Mouse (Mus musculus) midbrain, postnatal 0 days (tissue): ENCODE measurements around the gene Oas1a. TPM values are rescaled to one million over a fixed set of nuclear protein-coding genes. Genes with fewer than 3 reads are reported as not detected.
"Not testable (repeated sequence)": the region's sequence is repeated elsewhere in the genome, so short reads cannot be mapped to it uniquely, and the experiment has no call there.

ENCODE experiments used
- ATAC-seq: fragments of 200-750 bp; cut with Nextera tagmentation; 2 replicates; pipeline ENCODE4 v1.8.0; 2017; ENCODE audit warnings: moderate number of reproducible peaks, mild to moderate bottlenecking, moderate TSS enrichment, moderate library complexity; ENCODE audit not compliant: low FRiP score
- DNase-seq: peaks from one replicate; pipeline ENCODE4 v3.0.0-alpha.2; 2015; ENCODE audit warnings: low spot score
- H3K27ac ChIP-seq: fragments of 300-500 bp; sonication (generic); 2 replicates; pipeline ENCODE4 v1.5.1; 2014; ENCODE audit warnings: low read depth, mild to moderate bottlenecking, low read length, mixed read lengths
- H3K27me3 ChIP-seq: fragments of 300-500 bp; sonication (generic); 2 replicates; pipeline ENCODE4 v1.6.1; 2014; ENCODE audit warnings: low read length, control low read depth, mixed read lengths; ENCODE audit not compliant: insufficient read depth
- H3K36me3 ChIP-seq: fragments of 300-500 bp; sonication (generic); 2 replicates; pipeline ENCODE4 v1.6.1; 2014; ENCODE audit warnings: low read length, control low read depth, mixed read lengths; ENCODE audit not compliant: insufficient read depth
- H3K4me1 ChIP-seq: fragments of 300-500 bp; sonication (generic); 2 replicates; pipeline ENCODE4 v1.6.1; 2014; ENCODE audit warnings: mild to moderate bottlenecking, control low read depth, antibody characterized with exemption, low read length, mixed read lengths; ENCODE audit not compliant: insufficient read depth
- H3K4me2 ChIP-seq: fragments of 300-500 bp; sonication (generic); 2 replicates; pipeline ENCODE4 v1.6.1; 2014; ENCODE audit warnings: low read depth, mild to moderate bottlenecking, low read length, mixed read lengths; ENCODE audit not compliant: poor library complexity, severe bottlenecking
- H3K4me3 ChIP-seq: fragments of 300-500 bp; sonication (generic); 2 replicates; pipeline ENCODE4 v1.5.1; 2014; ENCODE audit warnings: low read depth, mild to moderate bottlenecking, low read length, moderate library complexity
- H3K9ac ChIP-seq: fragments of 300-500 bp; sonication (generic); replicated peaks from 2 replicates; pipeline ENCODE4 v1.6.1; 2014; ENCODE audit warnings: mild to moderate bottlenecking, low read length, moderate library complexity, mixed read lengths; ENCODE audit not compliant: poor library complexity, severe bottlenecking
- H3K9me3 ChIP-seq: fragments of 300-500 bp; sonication (generic); 2 replicates; pipeline ENCODE4 v1.6.1; 2016; ENCODE audit warnings: low read length, control low read depth
- CTCF ChIP-seq: IDR thresholded peaks from 2 replicates; pipeline ENCODE4 v1.5.1; 2016; ENCODE audit warnings: antibody characterized with exemption, mild to moderate bottlenecking
- WGBS: fragments of 180-500 bp; shearing (Covaris S2); extraction: QIAGEN DNeasy Blood & Tissue Kit; methylation state at CpG from one replicate; pipeline ENCODE4 v1.1.7; 2014; 5-methylcytosine and 5-hydroxymethylcytosine counted together
- polyA plus RNA-seq: library from polyadenylated mRNA; unstranded; fragments of >200 nt; fragmentation: Nextera tagmentation; extraction: Ambion mirVana; gene quantifications from 2 replicates; pipeline ENCODE4 v1.2.1, GENCODE M21; 2015
- total RNA-seq: library from RNA; depleted of rRNA; stranded (reverse); fragments of >200 nt; gene quantifications from 2 replicates; pipeline ENCODE4 v1.2.3, GENCODE M21; 2014

Oas1a gene
- total and polyA plus RNA-seq, 2 experiments from 2014 or later, result 1.6 to 1.8 TPM

DNA sequence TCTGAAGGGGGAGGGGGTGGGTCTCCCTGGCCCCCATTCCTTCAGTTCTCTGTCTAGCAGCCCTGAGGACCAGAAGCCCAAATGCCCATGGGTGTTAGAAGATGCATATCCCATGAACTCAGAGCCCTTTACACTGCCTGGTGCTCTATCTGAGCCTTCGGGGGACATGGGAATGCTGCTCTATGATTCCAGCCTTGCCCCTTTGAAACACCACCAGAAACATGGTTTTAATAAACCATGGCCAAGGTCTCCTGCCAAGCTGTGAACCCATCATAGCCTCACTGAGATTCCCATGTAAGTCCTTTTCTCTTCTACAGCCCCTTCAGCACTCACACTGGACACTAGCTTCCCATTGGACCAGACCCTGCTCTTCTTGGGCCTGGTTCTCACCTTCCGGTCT is 17.3 kb downstream of the Oas1a start:
- ATAC-seq (no peak), DNase-seq (no peak)
- no peaks in the 10 kb centered on the region for H3K36me3 ChIP-seq
- no peaks in the 10 kb centered on the region for H3K27me3 ChIP-seq
- no peak overlapping the region for H3K4me3 ChIP-seq
- 79% methylated on average over 2 of the region's 2 CpGs for WGBS
- H3K27ac ChIP-seq, result no peak overlapping the region
- no peak for TF ChIP-seq CTCF
- no peaks in the 10 kb centered on the region for H3K9me3 ChIP-seq
- no peaks in the 10 kb centered on the region for H3K4me1 ChIP-seq
- H3K4me2 ChIP-seq, result no peak overlapping the region
- H3K9ac ChIP-seq, result no peak overlapping the region

DNA sequence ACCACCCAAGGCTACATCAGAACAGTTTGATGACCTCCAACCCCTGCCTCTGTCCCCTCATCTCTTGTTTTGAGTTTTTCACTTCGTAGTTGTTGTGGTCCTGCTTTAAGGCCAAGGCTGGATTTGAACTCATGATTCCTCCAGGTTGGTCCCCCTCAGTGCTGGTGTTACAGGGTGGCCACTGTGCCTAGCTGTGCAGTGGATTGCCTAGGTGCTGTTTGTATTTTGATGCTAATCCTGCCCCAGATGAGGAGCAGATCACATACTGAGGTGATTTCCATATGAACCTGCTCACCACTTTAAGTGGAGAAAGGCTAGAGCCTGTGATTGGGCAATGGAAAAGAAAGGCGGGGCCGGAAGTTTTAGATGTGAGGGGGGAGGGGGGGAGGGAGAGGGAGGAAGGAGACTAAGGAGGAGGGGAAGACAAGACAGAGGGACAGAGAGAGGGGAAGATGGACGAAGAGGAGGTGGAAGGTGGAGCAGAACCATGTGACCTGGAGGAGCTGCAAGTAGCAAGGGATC is 19.0 kb downstream of the Oas1a start:
- not testable (repeated sequence) for H3K4me2 ChIP-seq, H3K27me3 ChIP-seq, H3K9me3 ChIP-seq, H3K27ac ChIP-seq, H3K9ac ChIP-seq, ATAC-seq, H3K36me3 ChIP-seq, H3K4me1 ChIP-seq, H3K4me3 ChIP-seq, DNase-seq
- WGBS, result 34% methylated on average over 4 of the region's 4 CpGs

DNA sequence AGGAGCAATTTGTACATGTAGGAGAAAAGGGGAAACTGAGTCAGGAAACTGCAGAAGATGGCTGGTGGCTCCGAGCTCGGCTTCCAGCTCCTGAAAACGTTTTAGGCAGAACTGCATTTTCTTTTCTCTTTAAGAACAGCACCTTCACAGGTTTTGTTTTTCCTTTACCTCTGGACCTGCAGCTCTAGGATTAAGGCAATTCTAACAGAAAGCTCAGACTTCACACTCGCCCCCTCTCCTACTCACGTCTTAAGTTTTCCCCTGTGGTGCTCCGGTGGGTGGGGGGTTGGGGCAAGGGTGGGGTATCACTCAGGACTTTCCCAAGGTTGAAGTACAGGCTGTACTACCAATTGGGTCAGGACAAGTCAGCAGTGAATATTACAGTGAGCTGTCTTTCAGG is 19.5 kb downstream of the Oas1a start:
- Histone ChIP-seq H3K27ac (no peak overlapping the region), H3K4me3 (no peak overlapping the region), H3K9me3 (no peaks in the 10 kb centered on the region), H3K9ac (no peak overlapping the region), H3K27me3 (no peaks in the 10 kb centered on the region), H3K4me2 (no peak overlapping the region), H3K36me3 (no peaks in the 10 kb centered on the region), H3K4me1 (no peaks in the 10 kb centered on the region)
- ATAC-seq (no peak), DNase-seq (no peak)
- TF ChIP-seq CTCF, result no peak
- 53% methylated on average over 6 of the region's 6 CpGs for WGBS

DNA sequence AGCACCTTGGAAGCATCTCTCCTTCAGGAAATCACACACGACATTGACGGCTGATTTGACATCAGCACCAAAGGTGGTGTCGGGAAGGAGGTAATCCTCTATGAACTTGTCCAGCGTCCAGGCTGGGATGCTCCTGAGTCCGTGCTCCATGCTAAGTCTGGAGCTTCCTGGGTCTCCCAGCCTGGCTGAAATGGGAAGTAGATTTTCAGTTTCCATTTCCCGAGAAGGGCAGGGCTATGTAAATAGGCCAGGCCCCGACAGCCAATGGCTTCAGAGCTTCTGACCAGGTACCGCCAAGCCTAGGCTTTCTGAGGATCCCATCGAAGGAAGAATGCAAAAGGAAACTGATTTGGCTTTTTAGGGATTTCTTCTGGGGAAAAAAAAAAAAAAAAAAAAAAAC is 19.9 kb downstream of the Oas1a start, which contains the start of gene Oas1g:
TSS of gene Oas1g (minus strand) at position 201 of the 400 bp plus-strand sequence.
- not testable (repeated sequence) for H3K27ac ChIP-seq, H3K9me3 ChIP-seq, H3K4me1 ChIP-seq, H3K4me2 ChIP-seq, H3K9ac ChIP-seq, H3K4me3 ChIP-seq, ATAC-seq, H3K27me3 ChIP-seq, H3K36me3 ChIP-seq, DNase-seq
- 46% methylated on average over 6 of the region's 9 CpGs for WGBS

DNA sequence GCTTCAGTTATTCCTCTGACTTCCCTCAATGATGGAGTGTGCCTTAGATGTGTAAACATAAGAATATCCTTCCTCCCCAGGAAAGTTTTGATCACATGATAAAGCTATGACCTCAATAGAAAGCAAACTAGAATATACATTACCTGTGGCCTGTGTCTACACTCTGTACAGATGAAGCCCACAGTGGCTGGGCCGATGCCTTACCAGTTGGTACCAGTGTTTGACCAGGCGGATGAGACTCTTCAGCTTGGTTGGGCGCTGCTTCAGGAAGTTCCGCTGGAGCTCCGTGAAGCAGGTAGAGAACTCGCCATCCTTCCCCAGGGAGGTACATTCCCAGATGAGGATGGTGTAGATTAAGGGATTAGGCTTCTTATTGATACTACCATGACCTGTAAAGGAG is 25.6 kb downstream of the Oas1a start:
- not testable (repeated sequence) for H3K4me3 ChIP-seq, H3K36me3 ChIP-seq, H3K4me2 ChIP-seq, ATAC-seq, DNase-seq, H3K9ac ChIP-seq, H3K27ac ChIP-seq, H3K4me1 ChIP-seq, H3K9me3 ChIP-seq, H3K27me3 ChIP-seq
- 91% methylated on average over 6 of the region's 6 CpGs for WGBS

DNA sequence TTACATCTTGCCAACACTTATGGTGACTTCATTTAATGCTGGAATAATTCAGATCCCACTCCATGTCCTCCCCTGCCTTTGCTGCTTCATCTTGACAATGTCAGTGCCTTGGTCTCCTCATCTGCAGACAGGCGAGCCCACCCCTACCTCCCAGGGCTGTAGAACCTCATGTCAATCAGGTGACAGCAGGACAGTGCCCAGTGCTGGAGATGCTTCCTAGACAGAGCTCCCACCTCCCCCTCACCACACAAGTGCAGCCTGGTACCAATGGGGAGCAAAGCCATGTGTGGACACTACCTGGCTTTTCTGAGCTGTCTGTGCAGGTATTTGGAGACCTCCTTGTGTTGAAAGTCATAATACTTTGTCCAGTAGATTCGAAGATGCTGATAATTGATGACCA is 28.5 kb downstream of the Oas1a start:
- H3K4me3 ChIP-seq, H3K27ac ChIP-seq, H3K9me3 ChIP-seq, ATAC-seq, DNase-seq, H3K4me1 ChIP-seq, H3K9ac ChIP-seq, H3K27me3 ChIP-seq, H3K36me3 ChIP-seq, H3K4me2 ChIP-seq: not testable (repeated sequence)
- 55% methylated on average over 2 of the region's 2 CpGs for WGBS

DNA sequence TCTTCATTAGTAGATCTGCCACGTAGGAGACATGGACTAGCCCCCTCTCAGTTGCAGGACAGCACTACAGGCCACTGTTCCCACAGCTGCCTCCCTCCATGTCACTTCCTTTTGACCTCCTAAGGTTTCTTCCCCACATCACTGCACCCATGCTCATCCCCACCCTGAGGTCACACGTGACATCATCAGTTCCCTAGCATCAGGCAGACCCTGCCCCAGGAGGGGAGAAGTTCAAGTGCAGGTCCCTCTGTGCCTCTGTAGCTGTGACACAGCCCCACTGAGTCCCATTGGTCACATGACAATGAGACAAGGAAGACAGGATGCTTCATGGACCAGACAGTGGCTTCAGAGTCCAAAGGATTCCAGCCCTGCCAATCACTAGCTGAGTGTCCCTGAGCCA is 29.9 kb downstream of the Oas1a start:
- not testable (repeated sequence) for H3K36me3 ChIP-seq, H3K27ac ChIP-seq, DNase-seq, H3K9me3 ChIP-seq, H3K4me1 ChIP-seq, H3K9ac ChIP-seq, ATAC-seq, H3K4me3 ChIP-seq, H3K4me2 ChIP-seq, H3K27me3 ChIP-seq
- WGBS, result 81% methylated on average over 2 of the region's 2 CpGs

DNA sequence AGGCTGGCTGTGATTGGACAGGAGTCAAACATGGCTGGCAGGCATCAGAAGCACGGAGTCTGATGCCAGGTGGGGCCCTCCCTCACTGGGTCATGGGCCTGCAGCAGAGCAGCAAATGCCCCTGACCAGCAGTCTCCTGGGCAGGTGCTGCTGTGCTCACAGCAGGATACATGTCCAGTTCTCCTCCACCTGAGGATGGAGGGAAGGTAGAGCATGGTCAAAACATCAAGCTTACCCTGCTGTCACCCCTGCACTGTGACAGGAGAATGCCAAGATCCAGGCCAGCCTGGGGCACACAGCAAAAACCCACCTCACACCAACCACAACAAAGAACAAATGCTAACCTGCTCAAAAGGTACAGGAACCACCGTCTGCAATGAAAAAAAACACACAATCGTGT is 30.5 kb downstream of the Oas1a start:
- H3K4me2 ChIP-seq, H3K9ac ChIP-seq, H3K9me3 ChIP-seq, H3K4me1 ChIP-seq, H3K36me3 ChIP-seq, DNase-seq, H3K27me3 ChIP-seq, ATAC-seq, H3K4me3 ChIP-seq, H3K27ac ChIP-seq: not testable (repeated sequence)
- WGBS, result 74% methylated on average over 2 of the region's 3 CpGs
